ENCODE assay signal across 9 mouse cellular contexts in genomic region chr1:36501261-36501660, GRCm38 (mm10). TPM values are rescaled to one million over a fixed set of nuclear protein-coding genes. Genes with fewer than 3 reads are reported as not detected.
DNase-seq lines count a peak whose midpoint lies in the region; ATAC-seq and TF ChIP-seq lines count a peak whose summit lies in the region.
"Had no signal": no experiment of that assay in that cellular context is flagged by ENCODE, and none has a peak within 500 bp of the region (broad histone marks: within the 10 kb centered on the region; RNA-seq: fewer than 3 reads in every experiment).

No protein-coding gene starts in this region.

- H3K4me2 ChIP-seq in CH12.LX (ENCODE audit: insufficient read depth, low read depth, poor library complexity, severe bottlenecking), result no peak overlapping the region
- H3K4me2 ChIP-seq in heart, postnatal 0 days (ENCODE audit: low read depth, low read length), result no peak overlapping the region

- H3K9me3 ChIP-seq in CH12.LX (replicated peaks; ENCODE audit: low read length), result no peaks in the 10 kb centered on the region
- H3K9me3 ChIP-seq in heart, postnatal 0 days (replicated peaks; ENCODE audit: control insufficient read depth, low read length), result no peaks in the 10 kb centered on the region

- peak; percentile 89 to 97 for TF ChIP-seq CTCF in CH12.LX (conservative IDR thresholded peaks at IDR 0.05 in 1 of 2, IDR thresholded peaks at IDR 0.05 in 1 of 2; ENCODE audit: low read depth in 2 of 2, low read length in 2 of 2)
- TF ChIP-seq CTCF in heart, postnatal 0 days (IDR thresholded peaks at IDR 0.05; ENCODE audit: low read depth), result peak; percentile 93

- no peak for ATAC-seq in heart, postnatal 0 days (ENCODE audit: insufficient read depth, low read depth)

- no peaks in the 10 kb centered on the region for H3K4me1 ChIP-seq in CH12.LX (ENCODE audit: control insufficient read depth in 1 of 2, insufficient read depth in 2 of 2)
- H3K4me1 ChIP-seq in heart, postnatal 0 days (ENCODE audit: control insufficient read depth, insufficient read depth), result no peaks in the 10 kb centered on the region

- H3K36me3 ChIP-seq in CH12.LX (replicated peaks in 1 of 2; ENCODE audit: control insufficient read depth in 1 of 2, insufficient read depth in 1 of 2, low read length in 1 of 2), result peaks cover 9 to 57% of the 10 kb centered on the region in 2 experiments
- peaks cover 3% of the 10 kb centered on the region; the same call in 1 of the 2 replicates for H3K36me3 ChIP-seq in heart, postnatal 0 days (replicated peaks; ENCODE audit: control insufficient read depth, insufficient read depth, low read length)

- no peak for TF ChIP-seq EP300 in CH12.LX (IDR thresholded peaks at IDR 0.05; ENCODE audit: low read length)
- TF ChIP-seq EP300 in heart, postnatal 0 days (IDR thresholded peaks at IDR 0.05; ENCODE audit: low read depth), result no peak

- no peaks in the 10 kb centered on the region for H3K27me3 ChIP-seq in CH12.LX (replicated peaks)
- H3K27me3 ChIP-seq in heart, postnatal 0 days (ENCODE audit: control insufficient read depth, insufficient read depth, low read length), result no peaks in the 10 kb centered on the region

- in situ Hi-C loops in CH12.LX (cut with MboI; ENCODE audit: low pct_ligation_motif_present, low pct_unique_long_range_greater_than_20kb, low sequenced_read_pairs), result no loop called here

- dilution Hi-C loops in CH12.LX (cut with MboI; ENCODE audit: extremely low pct_ligation_motif_present, extremely low pct_unique_long_range_greater_than_20kb, low sequenced_read_pairs), result no loop called here

- TF ChIP-seq POLR2A in CH12.LX (IDR thresholded peaks at IDR 0.05; ENCODE audit: low read depth, low read length), result no peak

- H3K9ac ChIP-seq in CH12.LX (ENCODE audit: insufficient read depth, low read depth), result no peak overlapping the region
- H3K9ac ChIP-seq in heart, postnatal 0 days (replicated peaks; ENCODE audit: low read depth, low read length), result no peak overlapping the region

- H3K79me2 ChIP-seq in CH12.LX (replicated peaks; ENCODE audit: control insufficient read depth, extremely low read depth, insufficient read depth, poor library complexity, severe bottlenecking), result no peaks in the 10 kb centered on the region

- H3K4me3 ChIP-seq in CH12.LX (replicated peaks in 1 of 3; ENCODE audit: low read depth in 2 of 3, low read length in 2 of 3, poor library complexity in 1 of 3), result no peak overlapping the region
- H3K4me3 ChIP-seq in heart, postnatal 0 days (ENCODE audit: low read depth, low read length), result no peak overlapping the region

- 7% methylated on average over 3 of the region's 3 CpGs for WGBS in heart, postnatal 0 days

- peak; percentile 71 for DNase-seq in CH12.LX (ENCODE audit: extremely low read depth)
- DNase-seq in adrenal gland, adult 2 months, result peak; percentile 68
- peak; percentile 56 for DNase-seq in embryo, embryonic 11.5 days (ENCODE audit: low read depth, low spot score)
- DNase-seq in heart, postnatal 0 days (ENCODE audit: low spot score), result peak; percentile 54
- peak; percentile 79 to 93 for DNase-seq in kidney, postnatal 36 days
- peak; percentile 76 for DNase-seq in lung, postnatal 10 days
- DNase-seq in right cerebral cortex, adult 2 months (ENCODE audit: low spot score in 2 of 2), result peak; percentile 76 to 79
- peak; percentile 74 for DNase-seq in urinary bladder, postnatal 36 days (ENCODE audit: low spot score in 2 of 2)

- H3K27ac ChIP-seq in CH12.LX (ENCODE audit: insufficient read depth, low read depth), result no peak overlapping the region
- H3K27ac ChIP-seq in heart, postnatal 0 days (ENCODE audit: low read depth), result no peak overlapping the region

- TF ChIP-seq RAD21 in CH12.LX (IDR thresholded peaks at IDR 0.05; ENCODE audit: low read depth, low read length), result peak; percentile 74

TF ChIP-seq in CH12.LX, 34 proteins besides CTCF, POLR2A, EP300 and RAD21:
- TF ChIP-seq NELFE (IDR thresholded peaks at IDR 0.05; ENCODE audit: low read depth, low read length), result 0 out of 2 replicates have a peak, but pooled peaks have one; percentile 30
- TF ChIP-seq CHD1 (IDR thresholded peaks at IDR 0.05; ENCODE audit: low read depth, low read length), result no peak
- TF ChIP-seq MAFK (IDR thresholded peaks at IDR 0.05; ENCODE audit: insufficient replicate concordance, low read length), result no peak
- peak; percentile 80 for TF ChIP-seq SMC3 (IDR thresholded peaks at IDR 0.05; ENCODE audit: low read depth, low read length)
- TF ChIP-seq KAT2A (IDR thresholded peaks at IDR 0.05; ENCODE audit: insufficient replicate concordance, low read length), result no peak
- 0 out of 2 replicates have a peak, but pooled peaks have one; percentile 18 for TF ChIP-seq SIN3A (IDR thresholded peaks at IDR 0.05; ENCODE audit: low read length)
- TF ChIP-seq NRF1 (IDR thresholded peaks at IDR 0.05; ENCODE audit: low read depth, low read length), result no peak
- TF ChIP-seq ELF1 (IDR thresholded peaks at IDR 0.05; ENCODE audit: low read depth, low read length), result no peak
- no peak for TF ChIP-seq BHLHE40 (IDR thresholded peaks at IDR 0.05; ENCODE audit: low read depth, low read length)
- TF ChIP-seq MEF2A (IDR thresholded peaks at IDR 0.05; ENCODE audit: borderline replicate concordance, low read depth, low read length), result no peak
- TF ChIP-seq MYC (IDR thresholded peaks at IDR 0.05; ENCODE audit: low read depth, low read length), result no peak
- TF ChIP-seq ZC3H11A (IDR thresholded peaks at IDR 0.05; ENCODE audit: low read depth, low read length), result peak; percentile 16; the same call in 1 of the 2 replicates
- TF ChIP-seq USF1 (IDR thresholded peaks at IDR 0.05; ENCODE audit: low read depth, low read length), result no peak
- TF ChIP-seq JUN (IDR thresholded peaks at IDR 0.05; ENCODE audit: insufficient read depth, low read depth, low read length), result no peak
- TF ChIP-seq E2F4 (IDR thresholded peaks at IDR 0.05; ENCODE audit: insufficient replicate concordance, low read depth, low read length), result no peak
- TF ChIP-seq TBP (conservative IDR thresholded peaks at IDR 0.05; ENCODE audit: low read depth, low read length), result no peak
- TF ChIP-seq IRF4 (IDR thresholded peaks at IDR 0.05; ENCODE audit: low read depth, low read length), result no peak
- no peak for TF ChIP-seq MAX (IDR thresholded peaks at IDR 0.05; ENCODE audit: low read length)

RNA-seq across cellular contexts. Expression of gene Cnnm3, which starts 10.4 kb away (rescaled TPM):
- total RNA-seq in CH12.LX (2012; rRNA removed) (8.4 and 9.2 TPM in 2 replicates), CH12.LX (2014; rRNA removed) (2.8 and 3.0 TPM in 2 replicates)
- polyA plus RNA-seq in CH12.LX (2012; ENCODE audit: insufficient read length, low read depth), result 7.1 and 8.8 TPM in 2 replicates
- total RNA-seq in adrenal gland, adult 2 months (2021), result 10 to 100 TPM; 25.9 to 32.0 TPM
- polyA plus RNA-seq in adrenal gland, adult 2 months (2012; rRNA removed), result 53.9 and 70.6 TPM in 2 replicates
- total RNA-seq in heart, postnatal 0 days (2014; rRNA removed; ENCODE audit: low replicate concordance), result 10.2 and 21.4 TPM in 2 replicates
- 2.0 and 2.2 TPM in 2 replicates for polyA plus RNA-seq in heart, postnatal 0 days (2015; fragmentation: Nextera tagmentation; extraction: Ambion mirVana)

RNA-seq across cellular contexts. Expression of gene Cnnm4, which starts 29.8 kb away (rescaled TPM):
- total RNA-seq in CH12.LX (2012; rRNA removed) (4.6 and 5.0 TPM in 2 replicates), CH12.LX (2014; rRNA removed) (3.0 and 3.2 TPM in 2 replicates)
- polyA plus RNA-seq in CH12.LX (2012; ENCODE audit: insufficient read length, low read depth), result 3.0 and 3.5 TPM in 2 replicates
- 1 to 10 TPM; 4.6 to 5.3 TPM for total RNA-seq in adrenal gland, adult 2 months (2021)
- 2.6 and 3.3 TPM in 2 replicates for polyA plus RNA-seq in adrenal gland, adult 2 months (2012; rRNA removed)
- total RNA-seq in heart, postnatal 0 days (2014; rRNA removed; ENCODE audit: low replicate concordance), result 5.2 and 7.4 TPM in 2 replicates
- 3.6 and 4.2 TPM in 2 replicates for polyA plus RNA-seq in heart, postnatal 0 days (2015; fragmentation: Nextera tagmentation; extraction: Ambion mirVana)

RNA-seq across cellular contexts. Expression of gene Ankrd23, which starts 35.4 kb away (rescaled TPM):
- total RNA-seq in CH12.LX (2012; rRNA removed) (6.1 and 6.7 TPM in 2 replicates), CH12.LX (2014; rRNA removed) (2.8 and 4.1 TPM in 2 replicates)
- polyA plus RNA-seq in CH12.LX (2012; ENCODE audit: insufficient read length, low read depth), result 3.7 and 4.9 TPM in 2 replicates
- total RNA-seq in adrenal gland, adult 2 months (2021), result 10 to 100 TPM in 1 of 2 experiments, 1 to 10 TPM in 1; 6.9 to 11.2 TPM
- polyA plus RNA-seq in adrenal gland, adult 2 months (2012; rRNA removed), result 16.5 and 19.9 TPM in 2 replicates
- total RNA-seq in heart, postnatal 0 days (2014; rRNA removed; ENCODE audit: low replicate concordance), result 62.2 and 93.8 TPM in 2 replicates
- 26.7 and 34.2 TPM in 2 replicates for polyA plus RNA-seq in heart, postnatal 0 days (2015; fragmentation: Nextera tagmentation; extraction: Ambion mirVana)

RNA-seq across cellular contexts. Expression of gene Gm42417, which starts 38.0 kb away (rescaled TPM):
- 0.08 TPM in 1 of 2 replicates, not detected in the other for total RNA-seq in CH12.LX (2012; rRNA removed)
- total RNA-seq in CH12.LX (2014; rRNA removed), result not detected in 2 replicates
- 1.7 and 3.9 TPM in 2 replicates for polyA plus RNA-seq in CH12.LX (2012; ENCODE audit: insufficient read length, low read depth)
- total RNA-seq in adrenal gland, adult 2 months (2021), result not detected
- not detected in 2 replicates for polyA plus RNA-seq in adrenal gland, adult 2 months (2012; rRNA removed)
- total RNA-seq in heart, postnatal 0 days (2014; rRNA removed; ENCODE audit: low replicate concordance), result not detected in 2 replicates
- 1.2 TPM in 1 of 2 replicates, not detected in the other for polyA plus RNA-seq in heart, postnatal 0 days (2015; fragmentation: Nextera tagmentation; extraction: Ambion mirVana)
- polyA plus RNA-seq: large intestine, adult 2 months had no signal

RNA-seq across cellular contexts. Expression of gene Ankrd39, which starts 46.0 kb away (rescaled TPM):
- total RNA-seq in CH12.LX (2012; rRNA removed) (11.6 and 14.8 TPM in 2 replicates), CH12.LX (2014; rRNA removed) (4.3 and 5.1 TPM in 2 replicates)
- 8.5 and 11.6 TPM in 2 replicates for polyA plus RNA-seq in CH12.LX (2012; ENCODE audit: insufficient read length, low read depth)
- total RNA-seq in adrenal gland, adult 2 months (2021), result 10 to 100 TPM; 11.1 to 14.5 TPM
- polyA plus RNA-seq in adrenal gland, adult 2 months (2012; rRNA removed), result 24.4 and 41.9 TPM in 2 replicates
- 32.7 and 34.9 TPM in 2 replicates for total RNA-seq in heart, postnatal 0 days (2014; rRNA removed; ENCODE audit: low replicate concordance)
- polyA plus RNA-seq in heart, postnatal 0 days (2015; fragmentation: Nextera tagmentation; extraction: Ambion mirVana), result 26.6 and 29.0 TPM in 2 replicates
